Mouse (Mus musculus) forebrain, embryonic 13.5 days (tissue): ENCODE results near the gene Arhgap19. TPM values are rescaled to one million over a fixed set of nuclear protein-coding genes. Genes with fewer than 3 reads are reported as not detected.
A peak's percentile ranks its signal among the peaks of the same experiment; 100 is the strongest.

Experiments used
- ATAC-seq: fragments of 200-750 bp; cut with Nextera tagmentation; 2 replicates; pipeline ENCODE4 v1.8.0; 2017
- H3K27ac ChIP-seq: fragments of 300-500 bp; sonication (generic); 2 replicates; pipeline ENCODE4 v1.5.1; 2015; ENCODE audit warnings: inconsistent platforms, mild to moderate bottlenecking, moderate library complexity
- H3K27me3 ChIP-seq: fragments of 300-500 bp; sonication (generic); 2 replicates; pipeline ENCODE4 v1.6.1; 2015; ENCODE audit warnings: mild to moderate bottlenecking, inconsistent platforms
- H3K36me3 ChIP-seq: fragments of 300-500 bp; sonication (generic); 2 replicates; pipeline ENCODE4 v1.6.1; 2015; ENCODE audit warnings: mild to moderate bottlenecking, inconsistent platforms; ENCODE audit not compliant: poor library complexity, severe bottlenecking
- H3K4me1 ChIP-seq: fragments of 300-500 bp; sonication (generic); 2 replicates; pipeline ENCODE4 v1.6.1; 2015; ENCODE audit warnings: inconsistent platforms
- H3K4me2 ChIP-seq: fragments of 300-500 bp; sonication (generic); 2 replicates; pipeline ENCODE4 v1.6.1; 2015; ENCODE audit warnings: inconsistent platforms, mild to moderate bottlenecking, moderate library complexity
- H3K4me3 ChIP-seq: fragments of 300-500 bp; sonication (generic); 2 replicates; pipeline ENCODE4 v1.5.1; 2015; ENCODE audit warnings: mild to moderate bottlenecking, inconsistent platforms
- H3K9ac ChIP-seq: fragments of 300-500 bp; sonication (generic); 2 replicates; pipeline ENCODE4 v1.6.1; 2015; ENCODE audit warnings: mild to moderate bottlenecking, inconsistent platforms
- H3K9me3 ChIP-seq: fragments of 300-500 bp; sonication (generic); replicated peaks from 2 replicates; pipeline ENCODE4 v1.6.1; 2016; ENCODE audit warnings: inconsistent platforms
- WGBS: fragments of 180-500 bp; shearing (Covaris S2); methylation state at CpG from one replicate; pipeline ENCODE4 v1.1.7; 2015; 5-methylcytosine and 5-hydroxymethylcytosine counted together
- polyA plus RNA-seq: library from polyadenylated mRNA; unstranded; fragments of >200 nt; fragmentation: Nextera tagmentation; extraction: Ambion mirVana; gene quantifications from 2 replicates; pipeline ENCODE4 v1.2.1, GENCODE M21; 2015

Gene Arhgap19
- polyA plus RNA-seq, 1 experiment from 2014 or later: 20.4 TPM

GRCm38 (mm10) chr19:41830106-41831031 lies 28.5 kb upstream of the Arhgap19 start:
- Histone ChIP-seq H3K27me3 (0 out of 2 replicates have a peak, but pooled peaks cover 5% of the 10 kb centered on the region), H3K9me3 (no peaks in the 10 kb centered on the region), H3K27ac (peak overlapping the region; percentile 89), H3K4me1 (peaks cover 38% of the 10 kb centered on the region), H3K9ac (peak overlapping the region; percentile 89), H3K4me2 (peak overlapping the region; percentile 86), H3K36me3 (no peaks in the 10 kb centered on the region), H3K4me3 (peak overlapping the region; percentile 83)
- under 1% methylated on average over 109 of the region's 112 CpGs for WGBS
- ATAC-seq: peak; percentile 63

DNA sequence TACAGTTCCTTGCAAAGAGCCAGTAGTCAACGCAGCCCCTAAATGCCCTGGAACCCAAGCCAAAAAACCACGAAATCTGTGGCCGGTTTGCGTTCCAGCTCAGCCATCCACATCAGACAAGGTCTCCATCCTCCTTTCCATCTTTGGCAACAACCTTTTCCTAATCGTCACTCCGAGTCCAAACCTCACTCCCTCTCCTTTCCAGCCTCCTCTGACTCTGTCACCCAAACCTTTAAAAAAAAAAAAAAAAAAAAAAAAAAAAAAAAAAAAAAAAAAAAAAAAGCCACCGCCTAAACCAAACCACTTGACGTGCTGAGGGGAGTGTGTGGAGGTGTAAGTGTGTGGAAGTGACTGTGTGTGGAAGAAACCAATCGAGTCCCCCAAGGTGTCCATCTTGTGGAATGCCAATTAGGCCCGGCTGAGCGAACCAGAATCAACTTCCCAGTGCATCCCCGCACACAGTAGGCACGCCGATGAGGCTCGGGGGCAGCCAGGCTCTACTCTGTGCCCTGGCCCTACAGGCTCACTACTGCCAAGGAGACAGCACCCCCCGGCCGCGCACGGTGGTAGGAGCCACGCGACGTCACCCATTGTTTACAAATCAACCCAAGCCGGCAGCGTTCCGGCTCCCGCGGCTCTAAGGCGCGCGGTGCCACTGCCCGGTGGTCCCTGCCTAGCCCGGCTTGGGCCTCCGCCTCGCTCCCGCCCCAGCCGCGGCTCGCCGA lies 27.7 kb upstream of the Arhgap19 start, which contains the start of gene Frat1:
TSS of gene Frat1 (plus strand) at position 590 of the 725 bp plus-strand sequence.
- H3K9ac ChIP-seq: peak within 1 kb of the TSS; percentile 89
- ATAC-seq: peak; percentile 95
- peak within 1 kb of the TSS; percentile 86 for H3K4me2 ChIP-seq
- H3K27me3 ChIP-seq: 0 out of 2 replicates have a peak, but pooled peaks cover 5% of the 10 kb centered on the region
- peak within 1 kb of the TSS; percentile 89 for H3K27ac ChIP-seq
- no peaks in the 10 kb centered on the region for H3K36me3 ChIP-seq
- H3K4me3 ChIP-seq: peak within 1 kb of the TSS; percentile 83
- WGBS: 1% methylated on average over 35 of the region's 39 CpGs
- H3K9me3 ChIP-seq: no peaks in the 10 kb centered on the region
- H3K4me1 ChIP-seq: peaks cover 32% of the 10 kb centered on the region

DNA sequence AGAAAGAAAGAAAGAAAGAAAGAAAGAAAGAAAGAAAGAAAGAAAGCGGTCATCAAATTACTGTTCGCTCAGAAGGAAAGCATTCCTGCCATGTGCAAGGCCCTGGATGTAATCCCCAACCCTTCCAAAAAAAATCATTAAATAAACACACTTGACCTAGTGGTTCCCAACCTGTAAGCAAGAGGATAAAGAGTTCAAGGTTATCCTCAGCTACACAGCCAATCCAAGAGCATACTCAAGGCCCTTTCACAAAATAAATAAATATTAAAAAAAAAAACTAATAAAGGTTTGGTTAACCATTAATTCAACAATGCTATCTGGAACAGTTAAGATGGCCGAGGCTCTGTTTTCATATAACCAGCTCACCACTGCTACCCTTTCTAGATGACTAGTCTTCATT lies 27.1 kb upstream of the Arhgap19 start:
- no peak for ATAC-seq
- WGBS: 61% methylated on average over 3 of the region's 3 CpGs
- Histone ChIP-seq H3K4me2 (peak overlapping the region; percentile 86), H3K27ac (peak overlapping the region; percentile 89), H3K9me3 (no peaks in the 10 kb centered on the region), H3K4me1 (peaks cover 32% of the 10 kb centered on the region), H3K36me3 (no peaks in the 10 kb centered on the region), H3K4me3 (peak overlapping the region; percentile 83), H3K27me3 (0 out of 2 replicates have a peak, but pooled peaks cover 5% of the 10 kb centered on the region), H3K9ac (peak overlapping the region; percentile 46; the same call in 1 of the 2 replicates)

- no peak overlapping the region for H3K4me3 ChIP-seq
- no peak for ATAC-seq
- H3K9me3 ChIP-seq: no peaks in the 10 kb centered on the region
- H3K27ac ChIP-seq: no peak overlapping the region
- no peak overlapping the region for H3K4me2 ChIP-seq
- 0 out of 2 replicates have a peak, but pooled peaks cover under 1% of the 10 kb centered on the region for H3K27me3 ChIP-seq
- H3K4me1 ChIP-seq: peaks cover 9% of the 10 kb centered on the region
- H3K36me3 ChIP-seq: no peaks in the 10 kb centered on the region
- WGBS: 85% methylated on average over 3 of the region's 3 CpGs
- H3K9ac ChIP-seq: no peak overlapping the region
These were observed 24.7 kb upstream of the Arhgap19 start for GRCm38 (mm10) chr19:41826529-41826928.

- H3K36me3 ChIP-seq: no peaks in the 10 kb centered on the region
- no peak overlapping the region for H3K9ac ChIP-seq
- no peak overlapping the region for H3K27ac ChIP-seq
- no peaks in the 10 kb centered on the region; the same call in 1 of the 2 replicates for H3K27me3 ChIP-seq
- WGBS: 86% methylated on average over 5 of the region's 5 CpGs
- peaks cover 5% of the 10 kb centered on the region; the same call in 1 of the 2 replicates for H3K4me1 ChIP-seq
- H3K9me3 ChIP-seq: no peaks in the 10 kb centered on the region
- no peak overlapping the region for H3K4me2 ChIP-seq
- no peak overlapping the region for H3K4me3 ChIP-seq
- ATAC-seq: no peak
These were observed 23.1 kb upstream of the Arhgap19 start for GRCm38 (mm10) chr19:41824950-41825349.

- Histone ChIP-seq H3K9me3 (no peaks in the 10 kb centered on the region), H3K4me1 (no peaks in the 10 kb centered on the region), H3K9ac (no peak overlapping the region), H3K27ac (no peak overlapping the region), H3K4me3 (no peak overlapping the region), H3K4me2 (no peak overlapping the region), H3K36me3 (no peaks in the 10 kb centered on the region), H3K27me3 (no peaks in the 10 kb centered on the region; the same call in 1 of the 2 replicates)
- 88% methylated on average over 1 of the region's 1 CpGs for WGBS
- no peak for ATAC-seq
These were observed 20.7 kb upstream of the Arhgap19 start for GRCm38 (mm10) chr19:41822589-41822988.

- WGBS: 7% methylated on average over 5 of the region's 5 CpGs
- Histone ChIP-seq H3K27me3 (no peaks in the 10 kb centered on the region; the same call in 1 of the 2 replicates), H3K9ac (no peak overlapping the region), H3K27ac (no peak overlapping the region), H3K4me3 (no peak overlapping the region), H3K4me1 (no peaks in the 10 kb centered on the region), H3K9me3 (no peaks in the 10 kb centered on the region), H3K36me3 (no peaks in the 10 kb centered on the region), H3K4me2 (no peak overlapping the region)
- no peak for ATAC-seq
These were observed 19.6 kb upstream of the Arhgap19 start for GRCm38 (mm10) chr19:41821436-41821835.

GRCm38 (mm10) chr19:41818749-41819148 lies 16.9 kb upstream of the Arhgap19 start:
- Histone ChIP-seq H3K4me3 (no peak overlapping the region), H3K4me2 (no peak overlapping the region), H3K4me1 (no peaks in the 10 kb centered on the region), H3K9me3 (no peaks in the 10 kb centered on the region), H3K27ac (no peak overlapping the region), H3K9ac (no peak overlapping the region), H3K27me3 (no peaks in the 10 kb centered on the region; the same call in 1 of the 2 replicates), H3K36me3 (no peaks in the 10 kb centered on the region)
- no peak for ATAC-seq
- whole genome bisulfite sequencing: 88% methylated on average over 4 of the region's 4 CpGs

- Histone ChIP-seq H3K4me1 (no peaks in the 10 kb centered on the region), H3K36me3 (no peaks in the 10 kb centered on the region), H3K9me3 (no peaks in the 10 kb centered on the region), H3K4me3 (no peak overlapping the region), H3K4me2 (no peak overlapping the region), H3K27me3 (no peaks in the 10 kb centered on the region; the same call in 1 of the 2 replicates), H3K9ac (no peak overlapping the region), H3K27ac (no peak overlapping the region)
- WGBS: 62% methylated on average over 10 of the region's 10 CpGs
- no peak for ATAC-seq
These were observed 15.5 kb upstream of the Arhgap19 start for GRCm38 (mm10) chr19:41817325-41817724.

- Histone ChIP-seq H3K27me3 (no peaks in the 10 kb centered on the region; the same call in 1 of the 2 replicates), H3K27ac (no peak overlapping the region), H3K4me1 (no peaks in the 10 kb centered on the region), H3K4me2 (no peak overlapping the region), H3K9me3 (no peaks in the 10 kb centered on the region), H3K4me3 (no peak overlapping the region), H3K36me3 (no peaks in the 10 kb centered on the region), H3K9ac (no peak overlapping the region)
- ATAC-seq: no peak
- WGBS: 70% methylated on average over 5 of the region's 5 CpGs
These were observed 15.1 kb upstream of the Arhgap19 start for GRCm38 (mm10) chr19:41816915-41817314.

GRCm38 (mm10) chr19:41816410-41816809 lies 14.6 kb upstream of the Arhgap19 start:
- Histone ChIP-seq H3K4me2 (no peak overlapping the region), H3K27ac (no peak overlapping the region), H3K9ac (no peak overlapping the region), H3K36me3 (no peaks in the 10 kb centered on the region), H3K27me3 (no peaks in the 10 kb centered on the region; the same call in 1 of the 2 replicates), H3K4me1 (no peaks in the 10 kb centered on the region), H3K4me3 (no peak overlapping the region), H3K9me3 (no peaks in the 10 kb centered on the region)
- ATAC-seq: no peak
- 81% methylated on average over 5 of the region's 5 CpGs for WGBS

- Histone ChIP-seq H3K4me2 (no peak overlapping the region), H3K36me3 (no peaks in the 10 kb centered on the region), H3K9me3 (no peaks in the 10 kb centered on the region), H3K4me1 (no peaks in the 10 kb centered on the region), H3K4me3 (no peak overlapping the region), H3K27ac (no peak overlapping the region), H3K9ac (no peak overlapping the region), H3K27me3 (no peaks in the 10 kb centered on the region)
- ATAC-seq: no peak
- WGBS: 88% methylated on average over 4 of the region's 4 CpGs
These were observed 11.5 kb upstream of the Arhgap19 start for GRCm38 (mm10) chr19:41813374-41813773.
